Mouse (Mus musculus): ENCODE results near the gene Gm17728.
"Not testable (repeated sequence)": the region's sequence is repeated elsewhere in the genome, so short reads cannot be mapped to it uniquely, and the experiment has no call there.

Gm17728 gene

DNA sequence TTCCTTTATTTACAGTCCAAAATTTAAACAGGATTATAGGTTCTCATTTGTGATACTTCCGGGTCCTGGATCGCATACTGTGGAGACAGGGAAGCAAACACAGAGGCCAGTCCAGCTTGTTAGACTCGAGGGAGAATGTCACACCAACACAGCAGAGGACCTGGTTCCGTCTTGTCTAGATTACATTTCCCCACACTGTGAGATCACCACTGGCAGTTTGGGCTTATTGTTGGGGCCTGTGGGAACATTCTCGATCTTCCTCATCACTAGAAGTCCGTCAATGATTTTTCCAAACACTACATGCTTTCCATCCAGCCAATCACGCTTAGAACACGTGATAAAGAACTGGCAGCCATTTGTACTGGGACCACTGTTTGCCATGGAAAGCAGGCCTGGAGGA, at the start of gene Gm17728:
Gm17728 (plus strand) TSS at position 301 of the 400 bp plus-strand sequence.
- CTCF ChIA-PET: not testable (repeated sequence)

- CTCF ChIA-PET: no interaction called here
Measured at GRCm38 (mm10) chr17:9397493-9397892, 24.4 kb upstream of the Gm17728 start.

DNA sequence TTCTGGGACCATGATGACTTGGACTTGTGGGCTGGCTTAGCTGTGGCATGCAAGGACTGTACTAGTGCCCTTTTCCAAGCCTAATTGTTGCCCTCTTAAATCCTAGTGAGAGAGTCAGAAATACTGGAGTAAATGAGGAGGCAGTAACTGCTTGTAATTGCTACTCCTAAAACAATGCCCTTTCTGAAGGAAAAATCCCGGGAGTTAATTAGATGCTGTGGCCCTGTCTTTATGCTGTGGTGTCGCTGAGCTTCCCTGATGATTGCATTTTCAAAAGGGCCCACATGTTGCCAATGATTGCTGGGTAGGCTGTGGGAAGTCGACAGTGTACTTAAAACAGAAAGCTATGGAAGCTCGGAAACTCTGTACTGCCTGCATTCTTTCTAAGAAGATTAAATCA, 23.3 kb upstream of the Gm17728 start:
- CTCF ChIA-PET: no interaction called here

DNA sequence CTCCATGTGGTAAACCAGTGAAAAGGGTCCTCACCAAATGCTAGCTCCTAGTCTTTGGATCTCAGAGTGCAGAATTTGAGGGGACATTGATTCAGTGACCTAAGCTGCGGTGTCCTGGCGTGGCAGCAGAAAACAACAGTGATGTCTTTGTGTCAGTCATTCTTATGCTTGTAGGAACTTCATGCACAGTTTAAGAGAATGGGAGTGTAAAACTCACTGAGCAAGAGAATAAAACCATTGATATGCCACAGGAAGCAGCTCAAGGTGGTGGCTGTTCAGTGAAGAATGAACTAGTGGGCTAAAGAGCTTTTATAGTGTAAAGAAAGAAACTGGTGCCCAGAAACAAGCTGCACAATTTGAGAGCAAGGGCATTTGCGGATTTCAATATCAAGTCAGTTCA, 17.9 kb upstream of the Gm17728 start:
- CTCF ChIA-PET: no interaction called here

- CTCF ChIA-PET: no interaction called here
Measured at GRCm38 (mm10) chr17:9407640-9408039, 14.2 kb upstream of the Gm17728 start.

- CTCF ChIA-PET: no interaction called here
Measured at GRCm38 (mm10) chr17:9419016-9419415, 2.8 kb upstream of the Gm17728 start.

DNA sequence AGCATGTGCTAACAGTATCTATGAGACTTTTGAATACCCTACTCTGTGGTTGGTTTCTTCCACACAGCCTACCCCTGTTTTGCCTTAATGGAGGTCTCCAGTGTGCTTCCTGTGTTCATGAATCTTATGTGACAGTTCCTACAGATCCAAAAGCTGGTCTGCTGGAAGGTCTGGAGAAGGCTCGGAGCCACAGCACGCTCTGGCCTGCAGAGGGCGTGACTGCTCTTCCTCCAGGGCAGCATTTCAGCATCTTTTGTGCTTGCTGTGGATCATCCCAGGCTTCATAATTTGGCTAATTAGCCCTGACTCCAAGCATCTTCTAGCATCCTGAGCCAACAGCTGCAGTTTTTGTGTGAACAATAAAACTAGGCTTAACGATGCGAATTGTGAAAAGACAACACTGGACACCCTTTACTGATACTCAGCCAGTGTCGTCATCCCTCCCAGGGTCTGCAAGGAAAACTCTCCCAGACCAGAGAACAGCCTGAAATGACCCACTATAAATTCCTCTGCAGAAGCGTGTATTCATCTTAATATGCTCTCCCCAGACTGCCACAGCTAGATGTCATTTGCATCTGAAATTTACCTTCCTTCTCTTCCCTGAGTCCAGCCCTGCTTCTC, 6.6 kb downstream of the Gm17728 start:
- CTCF ChIA-PET: no interaction called here

GRCm38 (mm10) chr17:9439997-9440655, 18.3 kb downstream of the Gm17728 start:
- CTCF ChIA-PET: no interaction called here

GRCm38 (mm10) chr17:9456406-9456805, 34.5 kb downstream of the Gm17728 start:
- CTCF ChIA-PET: no interaction called here

- CTCF ChIA-PET: no interaction called here
Measured at GRCm38 (mm10) chr17:9460904-9461303, 39.0 kb downstream of the Gm17728 start.
